Mouse (Mus musculus): ENCODE results near the gene Gnat1. TPM values are rescaled to one million over a fixed set of nuclear protein-coding genes. Genes with fewer than 3 reads are reported as not detected.

The Gnat1 gene
- polyA plus RNA-seq, 1 experiment from 2014 or later, result 2.2 TPM

- no peaks in the 10 kb centered on the region for H3K36me3 ChIP-seq (ENCODE audit: control insufficient read depth, insufficient read depth, low read length)
- H3K4me3 ChIP-seq (ENCODE audit: low read depth, low read length), result no peak overlapping the region
- H3K9ac ChIP-seq (ENCODE audit: low read depth, low read length), result no peak overlapping the region
- no peaks in the 10 kb centered on the region for H3K9me3 ChIP-seq (replicated peaks; ENCODE audit: control insufficient read depth, low read length, poor library complexity, severe bottlenecking)
- H3K27me3 ChIP-seq (ENCODE audit: control insufficient read depth, insufficient read depth, low read depth, low read length), result no peaks in the 10 kb centered on the region
- H3K4me1 ChIP-seq (ENCODE audit: control insufficient read depth, insufficient read depth, low read length), result peaks cover 11% of the 10 kb centered on the region
- H3K4me2 ChIP-seq (ENCODE audit: low read length), result no peak overlapping the region
- ATAC-seq, result no peak
- 90% methylated on average over 2 of the region's 2 CpGs for WGBS
- H3K27ac ChIP-seq (ENCODE audit: low read length), result no peak overlapping the region
Observed at GRCm38 (mm10) chr9:107715632-107716031, 36.1 kb upstream of the Gnat1 start.

- WGBS, result 18% methylated on average over 12 of the region's 12 CpGs
Observed at GRCm38 (mm10) chr9:107714221-107714952, 34.9 kb upstream of the Gnat1 start.

DNA sequence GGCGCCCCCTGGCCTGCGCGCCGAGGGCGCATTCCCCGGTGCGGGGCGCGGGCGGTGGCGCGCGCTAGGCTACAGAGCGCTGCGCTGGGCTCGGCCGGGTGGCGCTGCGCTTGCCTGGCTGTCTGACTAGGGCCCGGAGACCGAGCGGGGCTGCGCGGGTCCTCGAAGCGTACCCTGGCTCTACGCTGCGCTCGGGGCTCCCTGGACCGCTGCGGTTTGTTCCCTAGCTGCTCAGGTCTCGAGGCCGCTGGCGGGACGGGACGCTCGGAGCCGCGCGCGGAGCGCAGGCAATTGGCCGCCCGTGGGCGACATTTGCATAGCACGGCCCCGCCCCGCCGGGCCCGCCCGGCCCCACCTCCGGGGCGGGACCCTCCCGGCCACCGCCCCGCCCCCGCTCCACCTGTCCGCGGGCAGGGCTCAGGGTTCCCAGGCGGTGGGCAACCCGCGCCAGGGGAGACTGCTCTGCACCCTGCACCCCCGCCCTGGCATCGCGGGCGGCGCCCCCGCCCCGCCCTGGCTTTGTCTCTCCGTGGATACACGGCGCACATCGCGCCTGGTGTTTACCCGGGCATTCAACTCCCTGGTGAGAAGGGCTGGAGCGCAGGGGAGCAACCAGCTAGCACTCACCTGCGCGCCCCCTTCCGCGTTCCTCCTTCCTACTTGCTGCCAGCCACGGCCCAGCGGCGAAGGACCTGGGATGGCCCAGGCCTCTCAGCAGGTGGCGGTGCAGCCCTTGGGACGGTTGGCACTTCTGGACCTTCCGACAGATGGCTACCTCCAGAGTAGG is 30.4 kb upstream of the Gnat1 start, which contains the start of gene Sema3f:
Gene Sema3f, minus strand, starts transcription at position 779 of the 787 bp plus-strand sequence.
- H3K27ac ChIP-seq (ENCODE audit: low read length), result peak within 1 kb of the TSS; percentile 91
- under 1% methylated on average over 64 of the region's 86 CpGs for WGBS
- ATAC-seq, result peak; percentile 72
- H3K9me3 ChIP-seq (replicated peaks; ENCODE audit: control insufficient read depth, low read length, poor library complexity, severe bottlenecking), result no peaks in the 10 kb centered on the region
- peak within 1 kb of the TSS; percentile 98 for H3K9ac ChIP-seq (ENCODE audit: low read depth, low read length)
- peak within 1 kb of the TSS; percentile 72 for H3K4me2 ChIP-seq (ENCODE audit: low read length)
- H3K4me3 ChIP-seq (ENCODE audit: low read depth, low read length), result peak within 1 kb of the TSS; percentile 95
- H3K4me1 ChIP-seq (ENCODE audit: control insufficient read depth, insufficient read depth, low read length), result peaks cover 43% of the 10 kb centered on the region
- H3K36me3 ChIP-seq (ENCODE audit: control insufficient read depth, insufficient read depth, low read length), result peaks cover 2% of the 10 kb centered on the region
- H3K27me3 ChIP-seq (ENCODE audit: control insufficient read depth, insufficient read depth, low read depth, low read length), result no peaks in the 10 kb centered on the region

More at GRCm38 (mm10) chr9:107714221-107714952, 34.9 kb upstream of the Gnat1 start:
- peaks cover 16% of the 10 kb centered on the region for H3K4me1 ChIP-seq (ENCODE audit: control insufficient read depth, insufficient read depth, low read length)
- 0 out of 2 replicates have a peak overlapping the region, but pooled peaks have one; percentile 30 for H3K9ac ChIP-seq (ENCODE audit: low read depth, low read length)
- H3K9me3 ChIP-seq (replicated peaks; ENCODE audit: control insufficient read depth, low read length, poor library complexity, severe bottlenecking), result no peaks in the 10 kb centered on the region
- H3K36me3 ChIP-seq (ENCODE audit: control insufficient read depth, insufficient read depth, low read length), result no peaks in the 10 kb centered on the region
- ATAC-seq, result no peak
- 0 out of 2 replicates have a peak overlapping the region, but pooled peaks have one; percentile 11 for H3K27ac ChIP-seq (ENCODE audit: low read length)
- H3K4me3 ChIP-seq (ENCODE audit: low read depth, low read length), result no peak overlapping the region
- H3K27me3 ChIP-seq (ENCODE audit: control insufficient read depth, insufficient read depth, low read depth, low read length), result no peaks in the 10 kb centered on the region
- H3K4me2 ChIP-seq (ENCODE audit: low read length), result no peak overlapping the region

DNA sequence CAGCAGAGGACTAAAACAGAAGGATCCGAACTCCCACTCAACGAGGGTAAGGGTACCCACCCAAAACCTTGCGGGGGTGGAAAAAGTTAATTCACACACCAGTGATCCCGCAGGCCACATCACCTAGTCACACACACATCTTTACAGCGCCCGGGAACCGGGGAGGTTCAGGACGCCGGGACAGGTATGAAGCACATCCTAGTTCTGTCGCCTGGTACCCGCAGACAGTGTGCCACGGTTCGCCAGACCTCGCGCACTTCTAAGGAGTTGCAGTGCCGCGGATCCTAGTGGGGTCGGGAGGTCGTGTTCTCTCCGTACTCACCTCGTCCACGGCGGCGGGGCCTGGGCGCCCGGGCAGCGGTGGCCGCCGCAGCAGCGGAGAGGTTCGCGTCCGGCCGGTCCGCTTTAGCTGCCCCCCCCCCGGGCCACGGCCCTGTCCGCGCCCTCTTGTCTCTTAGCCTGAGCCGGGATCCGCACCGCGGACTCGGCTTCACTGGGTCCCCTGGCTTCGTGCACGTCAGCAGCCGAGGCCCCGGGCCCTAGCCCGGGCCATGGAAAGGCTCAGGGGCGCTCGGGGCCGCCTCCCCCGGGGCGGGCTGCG is 29.7 kb upstream of the Gnat1 start:
- Histone ChIP-seq H3K4me2 (ENCODE audit: low read length) (peak overlapping the region; percentile 72), H3K4me1 (ENCODE audit: control insufficient read depth, insufficient read depth, low read length) (peaks cover 37% of the 10 kb centered on the region), H3K9ac (ENCODE audit: low read depth, low read length) (peak overlapping the region; percentile 98), H3K4me3 (ENCODE audit: low read depth, low read length) (peak overlapping the region; percentile 95), H3K27me3 (ENCODE audit: control insufficient read depth, insufficient read depth, low read depth, low read length) (no peaks in the 10 kb centered on the region), H3K9me3 (replicated peaks; ENCODE audit: control insufficient read depth, low read length, poor library complexity, severe bottlenecking) (no peaks in the 10 kb centered on the region), H3K36me3 (ENCODE audit: control insufficient read depth, insufficient read depth, low read length) (peaks cover 3% of the 10 kb centered on the region), H3K27ac (ENCODE audit: low read length) (peak overlapping the region; percentile 91)
- ATAC-seq, result no peak
- WGBS, result under 1% methylated on average over 34 of the region's 55 CpGs

- Histone ChIP-seq H3K9me3 (replicated peaks; ENCODE audit: control insufficient read depth, low read length, poor library complexity, severe bottlenecking) (no peaks in the 10 kb centered on the region), H3K4me2 (ENCODE audit: low read length) (peak overlapping the region; percentile 72), H3K9ac (ENCODE audit: low read depth, low read length) (peak overlapping the region; percentile 98), H3K4me3 (ENCODE audit: low read depth, low read length) (peak overlapping the region; percentile 95), H3K27me3 (ENCODE audit: control insufficient read depth, insufficient read depth, low read depth, low read length) (no peaks in the 10 kb centered on the region), H3K4me1 (ENCODE audit: control insufficient read depth, insufficient read depth, low read length) (peaks cover 34% of the 10 kb centered on the region), H3K27ac (ENCODE audit: low read length) (peak overlapping the region; percentile 91), H3K36me3 (ENCODE audit: control insufficient read depth, insufficient read depth, low read length) (peaks cover 3% of the 10 kb centered on the region)
- no peak for ATAC-seq
- WGBS, result 3% methylated on average over 21 of the region's 21 CpGs
Observed at GRCm38 (mm10) chr9:107708439-107709095, 29.1 kb upstream of the Gnat1 start.

DNA sequence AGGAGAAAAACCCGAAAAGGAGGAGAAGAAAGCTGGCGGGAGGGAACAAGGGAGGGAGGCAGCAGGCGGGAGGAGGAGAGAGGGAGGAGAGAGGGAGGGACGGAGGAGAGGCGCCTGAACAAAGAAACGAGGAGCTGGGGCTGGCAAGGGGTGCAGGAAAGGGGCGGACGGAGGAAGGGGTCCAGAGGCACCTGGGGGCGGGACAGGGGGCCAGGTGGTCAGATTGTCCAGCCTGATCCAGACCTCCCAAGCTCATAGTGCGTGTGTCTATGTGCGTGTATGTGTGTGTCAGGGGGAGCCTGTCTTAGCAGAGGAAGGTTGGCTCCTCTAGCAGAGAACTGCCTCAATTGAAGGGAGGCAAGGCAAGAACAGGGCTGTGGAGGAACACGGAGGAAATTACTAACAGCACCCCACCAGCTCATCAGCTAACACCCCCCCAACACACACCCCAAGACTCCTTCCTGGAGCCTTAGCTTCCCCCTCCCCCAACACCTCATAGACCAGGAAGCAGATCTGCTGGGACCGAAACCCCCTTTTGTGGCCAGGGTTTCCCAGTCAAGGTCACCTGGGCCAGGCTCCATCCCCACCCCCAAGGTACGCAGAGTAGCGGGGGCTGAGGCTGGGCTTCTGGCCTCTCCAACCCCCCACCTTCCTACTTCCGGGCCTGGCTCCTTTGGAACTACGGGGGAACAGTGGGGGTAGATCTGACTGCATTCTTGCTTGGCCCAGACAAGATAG is 28.4 kb upstream of the Gnat1 start:
- Histone ChIP-seq H3K9me3 (replicated peaks; ENCODE audit: control insufficient read depth, low read length, poor library complexity, severe bottlenecking) (no peaks in the 10 kb centered on the region), H3K9ac (ENCODE audit: low read depth, low read length) (peak overlapping the region; percentile 98), H3K27ac (ENCODE audit: low read length) (peak overlapping the region; percentile 91), H3K4me3 (ENCODE audit: low read depth, low read length) (peak overlapping the region; percentile 95), H3K27me3 (ENCODE audit: control insufficient read depth, insufficient read depth, low read depth, low read length) (no peaks in the 10 kb centered on the region), H3K4me2 (ENCODE audit: low read length) (peak overlapping the region; percentile 72), H3K4me1 (ENCODE audit: control insufficient read depth, insufficient read depth, low read length) (peaks cover 34% of the 10 kb centered on the region), H3K36me3 (ENCODE audit: control insufficient read depth, insufficient read depth, low read length) (peaks cover 3% of the 10 kb centered on the region)
- under 1% methylated on average over 17 of the region's 17 CpGs for WGBS
- ATAC-seq, result peak; percentile 13; the same call in 1 of the 2 replicates

GRCm38 (mm10) chr9:107706781-107707211 is 27.3 kb upstream of the Gnat1 start:
- Histone ChIP-seq H3K9me3 (replicated peaks; ENCODE audit: control insufficient read depth, low read length, poor library complexity, severe bottlenecking) (no peaks in the 10 kb centered on the region), H3K36me3 (ENCODE audit: control insufficient read depth, insufficient read depth, low read length) (peaks cover 3% of the 10 kb centered on the region), H3K4me2 (ENCODE audit: low read length) (peak overlapping the region; percentile 72), H3K9ac (ENCODE audit: low read depth, low read length) (peak overlapping the region; percentile 98), H3K4me3 (ENCODE audit: low read depth, low read length) (peak overlapping the region; percentile 95), H3K27me3 (ENCODE audit: control insufficient read depth, insufficient read depth, low read depth, low read length) (no peaks in the 10 kb centered on the region), H3K27ac (ENCODE audit: low read length) (peak overlapping the region; percentile 91), H3K4me1 (ENCODE audit: control insufficient read depth, insufficient read depth, low read length) (peaks cover 42% of the 10 kb centered on the region)
- WGBS, result 1% methylated on average over 14 of the region's 14 CpGs
- no peak for ATAC-seq

Measured in midbrain, embryonic 16.5 days (tissue).